Mouse (Mus musculus): ENCODE results near the gene Nodal. TPM values are rescaled to one million over a fixed set of nuclear protein-coding genes. Genes with fewer than 3 reads are reported as not detected.
"Not testable (repeated sequence)": the region's sequence is repeated elsewhere in the genome, so short reads cannot be mapped to it uniquely, and the experiment has no call there.

Nodal gene
- polyA plus RNA-seq, 1 experiment = not detected

GRCm38 (mm10) chr10:61447581-61448353 lies 30.0 kb downstream of the Nodal start:
- Histone ChIP-seq H3K4me3 (ENCODE audit: insufficient read depth, poor library complexity, severe bottlenecking) (no peak overlapping the region), H3K36me3 (ENCODE audit: control insufficient read depth, insufficient read depth) (peaks cover 16% of the 10 kb centered on the region), H3ac (ENCODE audit: control insufficient read depth, insufficient read length, low read depth) (no peak overlapping the region), H3K79me2 (ENCODE audit: control insufficient read depth, insufficient read depth) (peaks cover 97% of the 10 kb centered on the region), H3K27me3 (ENCODE audit: control insufficient read depth, insufficient read depth, insufficient read length) (no peaks in the 10 kb centered on the region), H3K79me3 (ENCODE audit: low read depth) (peaks cover 95% of the 10 kb centered on the region)
- TF ChIP-seq USF1 (IDR thresholded peaks at IDR 0.05; ENCODE audit: low read depth) = no peak

- Histone ChIP-seq H3ac (ENCODE audit: control insufficient read depth, insufficient read length, low read depth) (no peak overlapping the region), H3K36me3 (ENCODE audit: control insufficient read depth, insufficient read depth) (peaks cover 13% of the 10 kb centered on the region), H3K27me3 (ENCODE audit: control insufficient read depth, insufficient read depth, insufficient read length) (no peaks in the 10 kb centered on the region), H3K79me3 (ENCODE audit: low read depth) (peaks cover 84% of the 10 kb centered on the region), H3K4me3 (ENCODE audit: insufficient read depth, poor library complexity, severe bottlenecking) (no peak overlapping the region), H3K79me2 (ENCODE audit: control insufficient read depth, insufficient read depth) (peaks cover 87% of the 10 kb centered on the region)
- TF ChIP-seq MYOG (IDR thresholded peaks at IDR 0.05; ENCODE audit: control insufficient read depth, extremely low read depth, insufficient read length) = no peak
- TF ChIP-seq FOSL1 (IDR thresholded peaks at IDR 0.05; ENCODE audit: insufficient read depth, low read length, poor library complexity, severe bottlenecking) = no peak
- no peak for TF ChIP-seq MYOD1 (IDR thresholded peaks at IDR 0.05; ENCODE audit: control insufficient read depth, insufficient read length, low read depth)
- no peak for TF ChIP-seq CTCF (IDR thresholded peaks at IDR 0.05; ENCODE audit: control insufficient read depth, insufficient read depth, insufficient read length)
- no peak for TF ChIP-seq MAX (IDR thresholded peaks at IDR 0.05)
- no peak for TF ChIP-seq CEBPB (IDR thresholded peaks at IDR 0.05; ENCODE audit: low read depth)
- no peak for TF ChIP-seq USF1 (IDR thresholded peaks at IDR 0.05; ENCODE audit: low read depth)
Measured at GRCm38 (mm10) chr10:61448834-61449233, 31.1 kb downstream of the Nodal start.

GRCm38 (mm10) chr10:61451463-61451930 lies 33.7 kb downstream of the Nodal start:
- Histone ChIP-seq H3K27me3 (ENCODE audit: control insufficient read depth, insufficient read depth, insufficient read length) (no peaks in the 10 kb centered on the region), H3K79me3 (ENCODE audit: low read depth) (peaks cover 58% of the 10 kb centered on the region), H3K4me3 (ENCODE audit: insufficient read depth, poor library complexity, severe bottlenecking) (peak overlapping the region; percentile 82), H3ac (ENCODE audit: control insufficient read depth, insufficient read length, low read depth) (peak overlapping the region; percentile 70), H3K36me3 (ENCODE audit: control insufficient read depth, insufficient read depth) (peaks cover 13% of the 10 kb centered on the region), H3K79me2 (ENCODE audit: control insufficient read depth, insufficient read depth) (peaks cover 60% of the 10 kb centered on the region)
- TF ChIP-seq MYOG (IDR thresholded peaks at IDR 0.05; ENCODE audit: control insufficient read depth, extremely low read depth, insufficient read length) (no peak), CEBPB (IDR thresholded peaks at IDR 0.05; ENCODE audit: low read depth) (peak; percentile 73), MAX (IDR thresholded peaks at IDR 0.05) (no peak)

GRCm38 (mm10) chr10:61451931-61452617 lies 34.3 kb downstream of the Nodal start:
- Histone ChIP-seq H3K4me3 (ENCODE audit: insufficient read depth, poor library complexity, severe bottlenecking) (peak overlapping the region; percentile 82), H3K36me3 (ENCODE audit: control insufficient read depth, insufficient read depth) (peaks cover 13% of the 10 kb centered on the region), H3K27me3 (ENCODE audit: control insufficient read depth, insufficient read depth, insufficient read length) (no peaks in the 10 kb centered on the region), H3K79me2 (ENCODE audit: control insufficient read depth, insufficient read depth) (peaks cover 54% of the 10 kb centered on the region), H3K79me3 (ENCODE audit: low read depth) (peaks cover 52% of the 10 kb centered on the region), H3ac (ENCODE audit: control insufficient read depth, insufficient read length, low read depth) (peak overlapping the region; percentile 70)
- TF ChIP-seq MYOD1 (IDR thresholded peaks at IDR 0.05; ENCODE audit: control insufficient read depth, insufficient read length, low read depth) (no peak), MAX (IDR thresholded peaks at IDR 0.05) (peak; percentile 53), USF1 (IDR thresholded peaks at IDR 0.05; ENCODE audit: low read depth) (no peak), FOSL1 (IDR thresholded peaks at IDR 0.05; ENCODE audit: insufficient read depth, low read length, poor library complexity, severe bottlenecking) (no peak), CTCF (IDR thresholded peaks at IDR 0.05; ENCODE audit: control insufficient read depth, insufficient read depth, insufficient read length) (peak; percentile 18), MYOG (IDR thresholded peaks at IDR 0.05; ENCODE audit: control insufficient read depth, extremely low read depth, insufficient read length) (no peak), CEBPB (IDR thresholded peaks at IDR 0.05; ENCODE audit: low read depth) (no peak)

- H3K79me2 ChIP-seq (ENCODE audit: control insufficient read depth, insufficient read depth) = peaks cover 48% of the 10 kb centered on the region
- H3K79me3 ChIP-seq (ENCODE audit: low read depth) = peaks cover 46% of the 10 kb centered on the region
- no peaks in the 10 kb centered on the region for H3K27me3 ChIP-seq (ENCODE audit: control insufficient read depth, insufficient read depth, insufficient read length)
- TF ChIP-seq MAX (IDR thresholded peaks at IDR 0.05) (peak; percentile 66), MYOD1 (IDR thresholded peaks at IDR 0.05; ENCODE audit: control insufficient read depth, insufficient read length, low read depth) (no peak), USF1 (IDR thresholded peaks at IDR 0.05; ENCODE audit: low read depth) (no peak), CTCF (IDR thresholded peaks at IDR 0.05; ENCODE audit: control insufficient read depth, insufficient read depth, insufficient read length) (no peak), CEBPB (IDR thresholded peaks at IDR 0.05; ENCODE audit: low read depth) (no peak), FOSL1 (IDR thresholded peaks at IDR 0.05; ENCODE audit: insufficient read depth, low read length, poor library complexity, severe bottlenecking) (no peak), MYOG (IDR thresholded peaks at IDR 0.05; ENCODE audit: control insufficient read depth, extremely low read depth, insufficient read length) (no peak)
- peak within 1 kb of the TSS; percentile 70 for H3ac ChIP-seq (ENCODE audit: control insufficient read depth, insufficient read length, low read depth)
- peak within 1 kb of the TSS; percentile 82 for H3K4me3 ChIP-seq (ENCODE audit: insufficient read depth, poor library complexity, severe bottlenecking)
- peaks cover 7% of the 10 kb centered on the region for H3K36me3 ChIP-seq (ENCODE audit: control insufficient read depth, insufficient read depth)
Measured at GRCm38 (mm10) chr10:61452645-61453044, 34.9 kb downstream of the Nodal start, which contains the start of gene Eif4ebp2. Eif4ebp2 (minus strand) TSS chr10:61452661.

GRCm38 (mm10) chr10:61453171-61453570 lies 35.4 kb downstream of the Nodal start:
- Histone ChIP-seq H3K79me3 (ENCODE audit: low read depth) (peaks cover 41% of the 10 kb centered on the region), H3K79me2 (ENCODE audit: control insufficient read depth, insufficient read depth) (peaks cover 43% of the 10 kb centered on the region)
- H3ac ChIP-seq (ENCODE audit: control insufficient read depth, insufficient read length, low read depth); H3K4me3 ChIP-seq (ENCODE audit: insufficient read depth, poor library complexity, severe bottlenecking); H3K27me3 ChIP-seq (ENCODE audit: control insufficient read depth, insufficient read depth, insufficient read length); H3K36me3 ChIP-seq (ENCODE audit: control insufficient read depth, insufficient read depth): not testable (repeated sequence)

All from C2C12 (cell line).